Mouse (Mus musculus) skeletal muscle tissue, adult 2 months (tissue): ENCODE results near the gene Adgrd1.

Experiments used
- DNase-seq: peaks from one replicate; pipeline ENCODE4 v3.0.0-alpha.2; 2012; ENCODE audit warnings: low read depth, low spot score

The Adgrd1 gene

GRCm38 (mm10) chr5:129155023-129155901 lies 58.7 kb downstream of the Adgrd1 start:
- DNase-seq = no peak

- DNase-seq = no peak
Measured at GRCm38 (mm10) chr5:129155902-129156311, 59.4 kb downstream of the Adgrd1 start.

GRCm38 (mm10) chr5:129161372-129162051 lies 65.0 kb downstream of the Adgrd1 start:
- DNase-seq = no peak

DNA sequence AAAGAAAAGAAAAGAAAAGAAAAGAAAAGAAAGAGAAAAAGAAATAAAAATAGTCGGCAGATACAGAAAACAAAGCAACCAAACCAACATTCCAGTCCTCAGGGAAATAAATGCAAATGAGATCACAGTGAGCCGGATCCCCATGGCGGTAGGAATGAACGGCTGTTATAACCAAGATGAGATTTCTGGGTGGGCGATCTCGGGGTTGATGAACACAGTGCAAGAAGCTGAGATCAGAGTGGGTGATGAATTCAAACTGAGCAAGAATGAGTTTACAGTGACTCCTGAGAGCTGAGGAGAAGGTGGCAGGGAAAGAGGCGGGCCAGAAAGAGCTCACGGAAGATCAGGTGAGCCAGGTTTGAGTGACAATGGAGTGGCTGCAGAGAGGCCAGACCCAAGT lies 66.9 kb downstream of the Adgrd1 start:
- DNase-seq = no peak

- DNase-seq = peak; percentile 57
Measured at GRCm38 (mm10) chr5:129164091-129164490, 67.5 kb downstream of the Adgrd1 start.

- no peak for DNase-seq
Measured at GRCm38 (mm10) chr5:129164911-129165584, 68.5 kb downstream of the Adgrd1 start.

- no peak for DNase-seq
Measured at GRCm38 (mm10) chr5:129165595-129165994, 69.0 kb downstream of the Adgrd1 start.

GRCm38 (mm10) chr5:129169090-129169489 lies 72.5 kb downstream of the Adgrd1 start:
- no peak for DNase-seq

DNA sequence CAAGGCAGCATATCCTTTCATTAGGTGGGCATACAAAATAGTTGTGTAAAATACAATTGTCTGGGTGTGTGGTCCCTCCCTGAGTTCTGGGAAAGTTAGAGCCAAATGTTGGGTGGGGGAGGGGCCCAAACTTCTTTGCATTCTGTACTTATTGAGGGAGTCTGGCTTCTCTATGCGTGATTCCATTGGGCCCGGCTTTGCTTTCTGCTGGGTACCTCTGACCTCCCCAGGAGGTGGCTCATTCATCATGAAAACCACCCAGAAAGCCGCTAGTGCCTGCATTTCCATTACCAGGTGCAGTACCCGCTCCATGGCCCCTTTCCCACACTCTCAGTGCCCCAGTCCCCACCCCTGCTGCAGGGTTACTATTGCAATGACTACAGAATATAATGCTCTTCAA lies 73.0 kb downstream of the Adgrd1 start:
- no peak for DNase-seq

DNA sequence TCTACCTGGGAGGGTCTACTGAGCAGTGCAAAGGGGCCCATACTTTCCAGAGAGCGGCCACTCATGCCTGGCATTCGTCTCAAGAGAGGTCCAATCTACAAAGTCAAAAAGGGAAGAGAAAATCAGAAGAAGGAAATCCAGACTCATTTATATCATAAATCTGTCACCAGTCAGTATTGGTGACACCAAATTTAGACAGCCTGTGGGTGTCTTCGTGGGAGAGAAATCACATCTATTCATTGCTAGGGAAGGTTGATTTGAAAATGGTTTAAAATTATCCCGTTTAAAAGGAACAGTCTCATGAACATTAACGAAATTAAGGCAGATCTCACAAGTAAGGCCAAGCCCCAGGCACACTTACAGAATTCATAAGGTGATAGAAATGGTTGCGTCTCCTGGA lies 76.0 kb downstream of the Adgrd1 start:
- DNase-seq = no peak

- DNase-seq = no peak
Measured at GRCm38 (mm10) chr5:129175925-129176324, 79.4 kb downstream of the Adgrd1 start.

DNA sequence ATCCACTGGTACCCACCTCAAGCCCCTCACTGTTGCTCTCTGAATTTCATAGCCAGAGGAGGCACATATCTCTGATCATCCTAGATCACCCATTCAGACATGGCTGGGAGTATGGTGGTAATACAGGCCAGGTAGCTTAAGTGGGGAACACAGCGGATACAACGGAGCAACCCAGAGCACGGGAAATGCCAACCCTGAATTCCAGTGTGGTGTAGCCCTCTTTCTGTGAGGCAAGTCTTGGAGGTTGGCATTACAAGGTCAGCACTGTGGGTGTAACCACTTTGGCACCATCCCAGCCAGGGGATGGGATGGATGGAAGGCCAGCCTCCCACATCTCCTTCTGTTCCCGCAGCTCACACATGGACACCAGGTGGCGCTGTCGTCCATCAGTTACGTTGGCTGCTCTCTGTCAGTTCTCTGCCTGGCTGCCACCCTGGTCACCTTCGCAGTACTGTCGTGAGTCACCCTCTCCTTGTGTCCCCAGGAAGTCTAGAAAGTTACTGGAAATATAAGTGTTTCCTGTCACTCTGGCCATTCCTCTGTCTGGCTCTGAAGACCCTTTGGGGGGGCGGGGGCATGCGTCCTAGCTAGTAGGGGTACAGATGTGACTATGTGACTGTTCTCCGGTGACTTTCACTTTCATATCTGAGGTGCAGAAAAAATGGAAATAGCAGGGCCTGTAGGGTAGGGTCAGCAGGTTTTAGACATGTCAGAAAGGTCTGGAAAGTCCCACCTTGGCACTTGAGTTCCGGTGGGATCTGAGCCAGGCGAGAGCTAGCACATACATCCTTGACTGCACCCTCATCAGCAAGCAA lies 81.4 kb downstream of the Adgrd1 start:
- DNase-seq = peak; percentile 56

DNA sequence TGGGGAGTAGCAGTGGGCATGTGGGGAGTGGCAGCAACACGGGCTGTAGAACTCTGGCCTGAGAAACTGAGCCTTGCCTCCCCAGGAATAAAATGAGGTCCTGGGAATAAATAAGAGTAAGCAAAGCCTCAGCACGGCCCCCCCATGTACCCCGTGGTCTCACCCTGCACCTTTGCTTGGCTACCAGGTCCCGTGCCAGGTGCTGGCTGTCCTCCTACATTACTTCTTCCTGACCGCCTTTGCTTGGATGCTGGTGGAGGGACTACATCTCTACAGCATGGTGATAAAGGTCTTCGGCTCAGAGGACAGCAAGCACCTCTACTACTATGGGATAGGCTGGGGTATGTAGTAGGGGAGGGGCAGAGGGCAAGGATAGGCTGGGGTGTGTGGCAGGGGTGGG lies 82.8 kb downstream of the Adgrd1 start:
- DNase-seq = no peak

- DNase-seq = no peak
Measured at GRCm38 (mm10) chr5:129179995-129180714, 83.6 kb downstream of the Adgrd1 start.

- no peak for DNase-seq
Measured at GRCm38 (mm10) chr5:129180715-129181228, 84.2 kb downstream of the Adgrd1 start.

- DNase-seq = no peak
Measured at GRCm38 (mm10) chr5:129181450-129181849, 84.9 kb downstream of the Adgrd1 start.

- DNase-seq = no peak
Measured at GRCm38 (mm10) chr5:129182554-129182953, 86.0 kb downstream of the Adgrd1 start.

DNA sequence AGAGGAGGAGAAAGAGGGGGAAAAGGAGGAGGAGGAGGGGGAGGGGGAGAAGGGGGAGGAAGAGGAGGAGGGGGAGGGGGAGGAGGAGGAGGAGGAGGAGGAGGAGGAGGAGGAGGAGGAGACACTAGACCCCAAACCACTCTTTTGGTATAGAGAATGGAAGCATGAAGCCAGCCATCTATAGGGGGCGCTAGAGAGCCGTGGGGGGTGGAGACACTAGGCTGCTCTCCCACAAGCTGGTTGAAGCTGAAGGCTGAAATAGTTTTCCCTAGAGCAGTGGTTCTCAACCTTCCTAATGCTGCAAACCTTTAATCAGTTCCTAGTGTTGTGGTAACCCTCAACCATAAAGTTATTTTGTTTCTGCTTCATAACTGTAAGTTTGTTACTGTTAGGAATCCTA lies 89.7 kb downstream of the Adgrd1 start:
- no peak for DNase-seq

- DNase-seq = no peak
Measured at GRCm38 (mm10) chr5:129186926-129187325, 90.4 kb downstream of the Adgrd1 start.

GRCm38 (mm10) chr5:129189071-129189470 lies 92.5 kb downstream of the Adgrd1 start:
- DNase-seq = no peak

- peak; percentile 25 for DNase-seq
Measured at GRCm38 (mm10) chr5:129190077-129190476, 93.5 kb downstream of the Adgrd1 start.
